Mouse (Mus musculus) CH12.LX (cell line): Measurements from ENCODE around the gene Rph3al. TPM values are rescaled to one million over a fixed set of nuclear protein-coding genes. Genes with fewer than 3 reads are reported as not detected.

ENCODE experiments used
- DNase-seq: peaks from one replicate; pipeline ENCODE4 v3.0.0-alpha.2; 2013; ENCODE audit errors: extremely low read depth
- H3K27ac ChIP-seq: 2 replicates; pipeline ENCODE4 v1.5.1; 2012; ENCODE audit warnings: low read depth, mild to moderate bottlenecking, control low read depth, moderate library complexity; ENCODE audit not compliant: insufficient read depth
- H3K27me3 ChIP-seq: replicated peaks from 2 replicates; pipeline ENCODE3; 2012; ENCODE audit warnings: inconsistent platforms
- H3K36me3 ChIP-seq, 2 experiments: replicated peaks in 1 of 2; 2 replicates each; pipeline versions ENCODE3 to v1.6.1; 2012; ENCODE audit warnings: inconsistent platforms in 1 of 2, low read length in 1 of 2, mild to moderate bottlenecking in 1 of 2, mixed read lengths in 1 of 2, moderate library complexity in 1 of 2; ENCODE audit not compliant: control insufficient read depth in 1 of 2, insufficient read depth in 1 of 2
- H3K4me1 ChIP-seq, 2 experiments: 2 replicates each; pipeline ENCODE4 v1.6.1; 2012; ENCODE audit warnings: inconsistent platforms in 1 of 2, moderate library complexity in 1 of 2; ENCODE audit not compliant: insufficient read depth in 2 of 2, control insufficient read depth in 1 of 2
- H3K4me2 ChIP-seq: 2 replicates; pipeline ENCODE4 v1.6.1; 2012; ENCODE audit warnings: low read depth, mild to moderate bottlenecking, control low read depth; ENCODE audit not compliant: poor library complexity, insufficient read depth, severe bottlenecking
- H3K4me3 ChIP-seq, 3 experiments: fragments of 150-350 bp in 1 of 3; sonication (generic) in 1 of 3; replicated peaks in 1 of 3; 2 replicates each; pipeline versions ENCODE3 to v1.5.1; 2011 to 2012; ENCODE audit warnings: low read depth in 2 of 3, low read length in 2 of 3, mild to moderate bottlenecking in 2 of 3, moderate library complexity in 2 of 3, control low read depth in 1 of 3, improper control_type of control experiment in 1 of 3, inconsistent platforms in 1 of 3, mixed read lengths in 1 of 3; ENCODE audit not compliant: poor library complexity in 1 of 3
- H3K79me2 ChIP-seq: replicated peaks from 2 replicates; pipeline ENCODE4 v1.6.1; 2012; ENCODE audit warnings: mild to moderate bottlenecking, moderate library complexity; ENCODE audit not compliant: control insufficient read depth, poor library complexity, insufficient read depth, severe bottlenecking; ENCODE audit errors: extremely low read depth
- H3K9ac ChIP-seq: 2 replicates; pipeline ENCODE4 v1.6.1; 2012; ENCODE audit warnings: low read depth, mild to moderate bottlenecking, control low read depth, moderate library complexity; ENCODE audit not compliant: insufficient read depth
- H3K9me3 ChIP-seq: replicated peaks from 2 replicates; pipeline ENCODE3; 2012; ENCODE audit warnings: low read length, inconsistent platforms, mixed read lengths
- BHLHE40 ChIP-seq: IDR thresholded peaks from 2 replicates; pipeline ENCODE4 v1.6.1; 2011; ENCODE audit warnings: mild to moderate bottlenecking, low read depth, low read length, improper control_type of control experiment
- CHD2 ChIP-seq: IDR thresholded peaks from 2 replicates; pipeline ENCODE4 v1.6.1; 2011; ENCODE audit warnings: low read length, improper control_type of control experiment
- CTCF ChIP-seq, 2 experiments: IDR thresholded peaks in 1 of 2; conservative IDR thresholded peaks in 1 of 2; 2 replicates each; pipeline ENCODE4 v1.5.1; 2011 to 2012; ENCODE audit warnings: low read depth in 2 of 2, low read length in 2 of 2, improper control_type of control experiment in 1 of 2, inconsistent platforms in 1 of 2, mild to moderate bottlenecking in 1 of 2, moderate library complexity in 1 of 2
- E2F4 ChIP-seq: IDR thresholded peaks from 2 replicates; pipeline ENCODE4 v1.6.1; 2011; ENCODE audit warnings: low read depth, low read length, improper control_type of control experiment; ENCODE audit not compliant: insufficient replicate concordance
- IRF4 ChIP-seq: IDR thresholded peaks from 2 replicates; pipeline ENCODE4 v1.6.1; 2014; ENCODE audit warnings: low read depth, mild to moderate bottlenecking, inconsistent platforms, low read length, improper control_type of control experiment
- JUND ChIP-seq: conservative IDR thresholded peaks from 2 replicates; pipeline ENCODE4 v1.6.1; 2011; ENCODE audit warnings: low read depth, low read length, improper control_type of control experiment
- KAT2A ChIP-seq: IDR thresholded peaks from 2 replicates; pipeline ENCODE4 v1.6.1; 2012; ENCODE audit warnings: low read length, improper control_type of control experiment, inconsistent platforms; ENCODE audit not compliant: insufficient replicate concordance
- MAFK ChIP-seq: IDR thresholded peaks from 2 replicates; pipeline ENCODE4 v1.6.1; 2011; ENCODE audit warnings: low read length, improper control_type of control experiment; ENCODE audit not compliant: insufficient replicate concordance
- MAX ChIP-seq: IDR thresholded peaks from 2 replicates; pipeline ENCODE4 v1.6.1; 2011; ENCODE audit warnings: low read length, improper control_type of control experiment
- PAX5 ChIP-seq: IDR thresholded peaks from 2 replicates; pipeline ENCODE4 v1.6.1; 2012; ENCODE audit warnings: low read length, inconsistent platforms, mixed read lengths
- POLR2A ChIP-seq: IDR thresholded peaks from 2 replicates; pipeline ENCODE4 v1.6.1; 2011; ENCODE audit warnings: low read depth, mild to moderate bottlenecking, improper control_type of control experiment, low read length
- POLR2AphosphoS2 ChIP-seq: IDR thresholded peaks from 2 replicates; pipeline ENCODE4 v1.6.1; 2011; ENCODE audit warnings: low read depth, low read length, improper control_type of control experiment
- RAD21 ChIP-seq: IDR thresholded peaks from 2 replicates; pipeline ENCODE4 v1.6.1; 2011; ENCODE audit warnings: low read depth, mild to moderate bottlenecking, low read length, improper control_type of control experiment, moderate library complexity
- SMC3 ChIP-seq: IDR thresholded peaks from 2 replicates; pipeline ENCODE4 v1.6.1; 2011; ENCODE audit warnings: low read depth, low read length, improper control_type of control experiment
- TCF12 ChIP-seq: IDR thresholded peaks from 2 replicates; pipeline ENCODE4 v1.6.1; 2014; ENCODE audit warnings: low read depth, mild to moderate bottlenecking, inconsistent platforms, low read length, improper control_type of control experiment
- UBTF ChIP-seq: IDR thresholded peaks from 2 replicates; pipeline ENCODE4 v1.6.1; 2012; ENCODE audit warnings: low read depth, mild to moderate bottlenecking, inconsistent platforms, low read length, improper control_type of control experiment, moderate library complexity
- ZMIZ1 ChIP-seq: IDR thresholded peaks from 2 replicates; pipeline ENCODE4 v1.6.1; 2012; ENCODE audit warnings: low read depth, mild to moderate bottlenecking, inconsistent platforms, low read length, improper control_type of control experiment
- dilution Hi-C: fragments of 300-500 bp; cut with MboI; formaldehyde crosslinking; loops from 2 replicates; pipeline ENCODE4 v1.14.3; 2020; ENCODE audit warnings: low sequenced_read_pairs; ENCODE audit not compliant: extremely low pct_unique_long_range_greater_than_20kb, extremely low pct_ligation_motif_present
- in situ Hi-C: fragments of 300-500 bp; cut with MboI; formaldehyde crosslinking; loops from 3 replicates; pipeline ENCODE4 v1.14.3; 2019; ENCODE audit warnings: low sequenced_read_pairs, low pct_ligation_motif_present, low pct_unique_long_range_greater_than_20kb, mixed read lengths
- polyA plus RNA-seq: library from polyadenylated mRNA; unstranded; fragments of >175 nt; gene quantifications from 2 replicates; pipeline ENCODE4 v1.2.1, GENCODE M21; 2012; ENCODE audit warnings: low read depth; ENCODE audit not compliant: insufficient read length
- total RNA-seq, 2 experiments: library from RNA; depleted of rRNA; stranded (reverse); fragments of 300-350 nt in 1 of 2; fragments of >200 nt in 1 of 2; gene quantifications; 2 replicates each; pipeline ENCODE4 v1.2.3; 2012 to 2014

The Rph3al gene
- total and polyA plus RNA-seq, 3 experiments: 0.34 to 0.39 TPM; not detected in 1

DNA sequence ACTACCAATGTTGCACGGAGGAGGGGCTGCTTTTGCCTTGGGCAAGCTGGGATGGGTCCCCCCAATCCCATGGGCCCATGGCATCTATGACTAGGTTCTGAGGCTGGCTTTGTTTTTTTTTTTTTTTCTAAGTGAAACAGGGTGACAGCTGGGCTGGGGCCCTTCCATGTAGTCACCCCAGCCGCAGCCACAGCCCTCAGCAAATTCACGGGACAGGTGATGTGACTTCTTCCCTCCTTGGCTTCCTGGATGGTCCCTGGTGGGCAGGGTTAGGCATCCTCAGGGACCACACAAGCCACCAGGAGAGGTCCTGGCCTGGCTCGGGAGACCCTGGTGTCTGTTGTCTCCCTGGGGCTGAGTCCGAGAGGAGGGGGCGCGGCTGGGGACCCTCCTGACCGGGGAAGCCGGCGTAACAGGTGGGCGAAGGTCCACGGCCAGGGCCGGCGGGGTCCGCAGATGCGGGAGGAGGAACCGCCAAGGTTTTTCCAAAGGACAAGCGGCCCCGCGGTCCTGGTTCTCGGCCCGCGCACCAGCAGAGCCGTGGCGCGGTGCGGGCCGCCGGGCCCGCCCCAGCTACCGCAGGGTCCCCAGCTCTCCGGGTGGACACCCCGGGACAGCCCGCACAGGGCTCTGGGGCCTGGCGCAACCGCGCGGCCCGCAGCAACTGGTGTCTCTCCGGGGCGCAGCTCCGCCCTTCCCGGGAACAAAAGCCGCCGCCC is 143.5 kb downstream of the Rph3al start:
- no peaks in the 10 kb centered on the region for H3K9me3 ChIP-seq
- no peak for TF ChIP-seq KAT2A
- no peak for TF ChIP-seq UBTF
- TF ChIP-seq MAX: no peak
- TF ChIP-seq CTCF (conservative IDR thresholded peaks at IDR 0.05 in 1 of 2, IDR thresholded peaks at IDR 0.05 in 1 of 2; ENCODE audit: low read depth in 2 of 2, low read length in 2 of 2): no peak
- TF ChIP-seq MAFK: no peak
- TF ChIP-seq PAX5: no peak
- TF ChIP-seq POLR2A: no peak
- no peak for TF ChIP-seq TCF12
- TF ChIP-seq BHLHE40: no peak
- no peak overlapping the region for H3K4me3 ChIP-seq
- no peak for DNase-seq
- dilution Hi-C loops (no loop called here), in situ Hi-C loops (no loop called here)
- H3K4me1 ChIP-seq: no peaks in the 10 kb centered on the region
- no peak overlapping the region for H3K4me2 ChIP-seq
- no peak overlapping the region for H3K27ac ChIP-seq
- no peak overlapping the region for H3K9ac ChIP-seq
- no peaks in the 10 kb centered on the region for H3K79me2 ChIP-seq
- peaks cover 21% of the 10 kb centered on the region for H3K27me3 ChIP-seq
- no peaks in the 10 kb centered on the region for H3K36me3 ChIP-seq

DNA sequence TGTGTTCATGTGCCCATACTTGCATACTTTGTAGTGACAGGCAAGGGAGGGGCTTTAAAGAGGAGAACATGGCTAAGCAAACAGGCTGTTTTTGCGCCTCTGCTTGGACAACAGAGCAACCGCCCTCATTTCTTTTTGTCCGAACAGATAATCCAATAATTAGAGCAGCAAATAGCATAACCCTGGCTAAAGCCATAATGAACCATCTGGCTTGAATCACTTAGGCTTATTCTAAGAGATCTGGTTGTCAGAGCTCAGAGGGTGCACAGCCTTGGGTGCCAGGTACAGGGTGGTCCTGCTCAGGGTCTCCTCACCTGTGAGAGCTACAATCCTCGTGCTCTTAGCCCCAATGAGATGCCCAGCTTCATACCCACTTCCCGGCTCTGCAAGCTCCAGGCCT is 144.9 kb downstream of the Rph3al start:
- TF ChIP-seq SMC3 (no peak), POLR2AphosphoS2 (no peak), TCF12 (no peak), IRF4 (no peak), E2F4 (no peak), CHD2 (no peak), JUND (no peak), MAFK (no peak), RAD21 (no peak), ZMIZ1 (no peak)
- H3K27me3 ChIP-seq: peaks cover 32% of the 10 kb centered on the region
- no peaks in the 10 kb centered on the region for H3K79me2 ChIP-seq
- H3K9me3 ChIP-seq: no peaks in the 10 kb centered on the region
- H3K4me1 ChIP-seq: no peaks in the 10 kb centered on the region
- in situ Hi-C loops: no loop called here
- no peak overlapping the region for H3K27ac ChIP-seq
- no peaks in the 10 kb centered on the region for H3K36me3 ChIP-seq
- dilution Hi-C loops: no loop called here
- H3K4me2 ChIP-seq: no peak overlapping the region
- H3K4me3 ChIP-seq: no peak overlapping the region
- H3K9ac ChIP-seq: no peak overlapping the region
- DNase-seq: no peak
